Mouse (Mus musculus) forebrain, embryonic 12.5 days (tissue): ENCODE measurements around the gene Fuca1. TPM values are rescaled to one million over a fixed set of nuclear protein-coding genes. Genes with fewer than 3 reads are reported as not detected.
"Not testable (repeated sequence)": the region's sequence is repeated elsewhere in the genome, so short reads cannot be mapped to it uniquely, and the experiment has no call there.

ENCODE experiments used
- ATAC-seq: fragments of 200-750 bp; cut with Nextera tagmentation; 2 replicates; pipeline ENCODE4 v1.8.0; 2017; ENCODE audit warnings: moderate TSS enrichment; ENCODE audit not compliant: low FRiP score
- H3K27ac ChIP-seq: fragments of 300-500 bp; sonication (generic); 2 replicates; pipeline ENCODE4 v1.5.1; 2016; ENCODE audit warnings: mild to moderate bottlenecking
- H3K27me3 ChIP-seq: fragments of 300-500 bp; sonication (generic); 2 replicates; pipeline ENCODE4 v1.6.1; 2016; ENCODE audit warnings: mild to moderate bottlenecking
- H3K36me3 ChIP-seq: fragments of 300-500 bp; sonication (generic); replicated peaks from 2 replicates; pipeline ENCODE4 v1.6.1; 2016; ENCODE audit warnings: mild to moderate bottlenecking
- H3K4me1 ChIP-seq: fragments of 300-500 bp; sonication (generic); 2 replicates; pipeline ENCODE4 v1.6.1; 2016
- H3K4me2 ChIP-seq: fragments of 300-500 bp; sonication (generic); 2 replicates; pipeline ENCODE4 v1.6.1; 2016; ENCODE audit warnings: mild to moderate bottlenecking, moderate library complexity
- H3K4me3 ChIP-seq: fragments of 300-500 bp; sonication (generic); replicated peaks from 2 replicates; pipeline ENCODE4 v1.5.1; 2016; ENCODE audit warnings: mild to moderate bottlenecking
- H3K9ac ChIP-seq: fragments of 300-500 bp; sonication (generic); 2 replicates; pipeline ENCODE4 v1.6.1; 2016; ENCODE audit warnings: mild to moderate bottlenecking
- H3K9me3 ChIP-seq: fragments of 300-500 bp; sonication (generic); 2 replicates; pipeline ENCODE4 v1.6.1; 2016
- WGBS: fragments of 180-500 bp; shearing (Covaris S2); methylation state at CpG from one replicate; pipeline ENCODE4 v1.1.7; 2016; 5-methylcytosine and 5-hydroxymethylcytosine counted together
- polyA plus RNA-seq: library from polyadenylated mRNA; unstranded; fragments of >200 nt; fragmentation: Nextera tagmentation; extraction: Ambion mirVana; gene quantifications from 2 replicates; pipeline ENCODE4 v1.2.1, GENCODE M21; 2016

The Fuca1 gene
- polyA plus RNA-seq, 1 experiment from 2014 or later, result 45.0 TPM

GRCm38 (mm10) chr4:135972911-135973811 is 52.6 kb downstream of the Fuca1 start:
- Histone ChIP-seq H3K9me3 (no peaks in the 10 kb centered on the region), H3K9ac (peak overlapping the region; percentile 94; the same call in 1 of the 2 replicates), H3K4me3 (peak overlapping the region; percentile 99), H3K4me2 (peak overlapping the region; percentile 98), H3K27me3 (no peaks in the 10 kb centered on the region), H3K36me3 (peaks cover 60% of the 10 kb centered on the region), H3K4me1 (peaks cover 31% of the 10 kb centered on the region), H3K27ac (no peak overlapping the region)
- ATAC-seq, result no peak
- 78% methylated on average over 13 of the region's 13 CpGs for WGBS

GRCm38 (mm10) chr4:135976146-135976545 is 55.6 kb downstream of the Fuca1 start:
- Histone ChIP-seq H3K27ac (no peak overlapping the region), H3K9ac (no peak overlapping the region), H3K27me3 (no peaks in the 10 kb centered on the region), H3K36me3 (peaks cover 51% of the 10 kb centered on the region), H3K4me2 (no peak overlapping the region), H3K4me1 (peaks cover 13% of the 10 kb centered on the region), H3K4me3 (no peak overlapping the region), H3K9me3 (no peaks in the 10 kb centered on the region)
- no peak for ATAC-seq
- 94% methylated on average over 12 of the region's 12 CpGs for WGBS

- H3K9ac ChIP-seq, H3K4me2 ChIP-seq, H3K27me3 ChIP-seq, H3K4me3 ChIP-seq, H3K9me3 ChIP-seq, H3K4me1 ChIP-seq, H3K27ac ChIP-seq, ATAC-seq: not testable (repeated sequence)
- peaks cover 73% of the 10 kb centered on the region for H3K36me3 ChIP-seq
- 96% methylated on average over 5 of the region's 5 CpGs for WGBS
Observed at GRCm38 (mm10) chr4:135980223-135980622, 59.7 kb downstream of the Fuca1 start.

GRCm38 (mm10) chr4:135981524-135982063 is 61.1 kb downstream of the Fuca1 start:
- Histone ChIP-seq H3K4me3 (no peak overlapping the region), H3K27ac (no peak overlapping the region)
- 84% methylated on average over 7 of the region's 7 CpGs for WGBS

GRCm38 (mm10) chr4:135984556-135984955 is 64.0 kb downstream of the Fuca1 start:
- Histone ChIP-seq H3K9ac (no peak overlapping the region), H3K27ac (no peak overlapping the region), H3K4me3 (no peak overlapping the region), H3K27me3 (no peaks in the 10 kb centered on the region), H3K4me1 (peaks cover 13% of the 10 kb centered on the region), H3K9me3 (no peaks in the 10 kb centered on the region), H3K36me3 (peaks cover 45% of the 10 kb centered on the region), H3K4me2 (no peak overlapping the region)
- WGBS, result 91% methylated on average over 5 of the region's 5 CpGs
- ATAC-seq, result no peak

More at GRCm38 (mm10) chr4:135981524-135982063, 61.1 kb downstream of the Fuca1 start:
- Histone ChIP-seq H3K4me2 (no peak overlapping the region), H3K4me1 (peaks cover 13% of the 10 kb centered on the region), H3K36me3 (peaks cover 62% of the 10 kb centered on the region), H3K9me3 (no peaks in the 10 kb centered on the region), H3K9ac (no peak overlapping the region), H3K27me3 (no peaks in the 10 kb centered on the region)
- ATAC-seq, result no peak

GRCm38 (mm10) chr4:135985193-135985592 is 64.7 kb downstream of the Fuca1 start:
- Histone ChIP-seq H3K4me1 (peaks cover 13% of the 10 kb centered on the region), H3K27me3 (no peaks in the 10 kb centered on the region), H3K9ac (no peak overlapping the region), H3K4me3 (no peak overlapping the region), H3K27ac (no peak overlapping the region), H3K9me3 (no peaks in the 10 kb centered on the region), H3K4me2 (no peak overlapping the region), H3K36me3 (peaks cover 45% of the 10 kb centered on the region)
- no peak for ATAC-seq
- WGBS, result 94% methylated on average over 5 of the region's 5 CpGs

GRCm38 (mm10) chr4:135985769-135986168 is 65.2 kb downstream of the Fuca1 start:
- ATAC-seq, result no peak
- peaks cover 13% of the 10 kb centered on the region for H3K4me1 ChIP-seq
- WGBS, result 91% methylated on average over 7 of the region's 7 CpGs
- H3K9ac ChIP-seq, result peak overlapping the region; percentile 95; the same call in 1 of the 2 replicates
- no peak overlapping the region for H3K27ac ChIP-seq
- no peaks in the 10 kb centered on the region for H3K9me3 ChIP-seq
- H3K4me2 ChIP-seq, result peak overlapping the region; percentile 76
- no peaks in the 10 kb centered on the region for H3K27me3 ChIP-seq
- peak overlapping the region; percentile 95 for H3K4me3 ChIP-seq
- H3K36me3 ChIP-seq, result peaks cover 41% of the 10 kb centered on the region

GRCm38 (mm10) chr4:135986301-135986942 is 65.9 kb downstream of the Fuca1 start:
- Histone ChIP-seq H3K4me3 (peak overlapping the region; percentile 95), H3K4me1 (peaks cover 13% of the 10 kb centered on the region), H3K9me3 (no peaks in the 10 kb centered on the region), H3K4me2 (peak overlapping the region; percentile 76), H3K9ac (peak overlapping the region; percentile 95), H3K27me3 (no peaks in the 10 kb centered on the region), H3K27ac (peak overlapping the region; percentile 86), H3K36me3 (peaks cover 35% of the 10 kb centered on the region)
- WGBS, result 11% methylated on average over 22 of the region's 23 CpGs
- peak; percentile 6; the same call in 1 of the 2 replicates for ATAC-seq

GRCm38 (mm10) chr4:135986943-135987710 is 66.6 kb downstream of the Fuca1 start, which contains the start of gene Pithd1:
Gene Pithd1 (minus strand): TSS chr4:135987264.
- under 1% methylated on average over 81 of the region's 81 CpGs for WGBS
- Histone ChIP-seq H3K4me2 (peak within 1 kb of the TSS; percentile 76), H3K9ac (peak within 1 kb of the TSS; percentile 95), H3K9me3 (no peaks in the 10 kb centered on the region), H3K4me1 (peaks cover 13% of the 10 kb centered on the region), H3K36me3 (peaks cover 32% of the 10 kb centered on the region), H3K4me3 (peak within 1 kb of the TSS; percentile 95), H3K27me3 (no peaks in the 10 kb centered on the region), H3K27ac (peak within 1 kb of the TSS; percentile 86)
- ATAC-seq, result peak; percentile 95

GRCm38 (mm10) chr4:135987714-135988113 is 67.2 kb downstream of the Fuca1 start:
- peaks cover 27% of the 10 kb centered on the region for H3K36me3 ChIP-seq
- no peak overlapping the region for H3K27ac ChIP-seq
- peaks cover 13% of the 10 kb centered on the region for H3K4me1 ChIP-seq
- peak overlapping the region; percentile 95 for H3K4me3 ChIP-seq
- H3K27me3 ChIP-seq, result no peaks in the 10 kb centered on the region
- WGBS, result 67% methylated on average over 9 of the region's 9 CpGs
- H3K4me2 ChIP-seq, result peak overlapping the region; percentile 76
- H3K9ac ChIP-seq, result peak overlapping the region; percentile 95; the same call in 1 of the 2 replicates
- no peaks in the 10 kb centered on the region for H3K9me3 ChIP-seq
- ATAC-seq, result no peak
